Mouse (Mus musculus): ENCODE results near the gene Adam1b. TPM values are rescaled to one million over a fixed set of nuclear protein-coding genes. Genes with fewer than 3 reads are reported as not detected.

Adam1b gene
- polyA plus RNA-seq, 1 experiment: not detected

GRCm38 (mm10) chr5:121461339-121462170, 41.7 kb downstream of the Adam1b start:
- H3K4me3 ChIP-seq (ENCODE audit: insufficient read depth, poor library complexity, severe bottlenecking): no peak overlapping the region
- H3K36me3 ChIP-seq (ENCODE audit: control insufficient read depth, insufficient read depth): no peaks in the 10 kb centered on the region
- no peaks in the 10 kb centered on the region for H3K79me2 ChIP-seq (ENCODE audit: control insufficient read depth, insufficient read depth)
- TF ChIP-seq MAX (IDR thresholded peaks at IDR 0.05) (no peak), CTCF (IDR thresholded peaks at IDR 0.05; ENCODE audit: control insufficient read depth, insufficient read depth, insufficient read length) (no peak), CEBPB (IDR thresholded peaks at IDR 0.05; ENCODE audit: low read depth) (no peak), MYOG (IDR thresholded peaks at IDR 0.05; ENCODE audit: control insufficient read depth, extremely low read depth, insufficient read length) (no peak), USF1 (IDR thresholded peaks at IDR 0.05; ENCODE audit: low read depth) (no peak), FOSL1 (IDR thresholded peaks at IDR 0.05; ENCODE audit: insufficient read depth, low read length, poor library complexity, severe bottlenecking) (no peak), MYOD1 (IDR thresholded peaks at IDR 0.05; ENCODE audit: control insufficient read depth, insufficient read length, low read depth) (no peak)
- no peaks in the 10 kb centered on the region for H3K79me3 ChIP-seq (ENCODE audit: low read depth)
- H3K27me3 ChIP-seq (ENCODE audit: control insufficient read depth, insufficient read depth, insufficient read length): peaks cover 15% of the 10 kb centered on the region
- H3ac ChIP-seq (ENCODE audit: control insufficient read depth, insufficient read length, low read depth): no peak overlapping the region

- Histone ChIP-seq H3K79me2 (ENCODE audit: control insufficient read depth, insufficient read depth) (peaks cover 20% of the 10 kb centered on the region), H3K36me3 (ENCODE audit: control insufficient read depth, insufficient read depth) (no peaks in the 10 kb centered on the region), H3K79me3 (ENCODE audit: low read depth) (peaks cover 14% of the 10 kb centered on the region), H3ac (ENCODE audit: control insufficient read depth, insufficient read length, low read depth) (no peak overlapping the region), H3K4me3 (ENCODE audit: insufficient read depth, poor library complexity, severe bottlenecking) (no peak overlapping the region), H3K27me3 (ENCODE audit: control insufficient read depth, insufficient read depth, insufficient read length) (peaks cover 8% of the 10 kb centered on the region)
- TF ChIP-seq USF1 (IDR thresholded peaks at IDR 0.05; ENCODE audit: low read depth) (no peak), CEBPB (IDR thresholded peaks at IDR 0.05; ENCODE audit: low read depth) (no peak), MYOG (IDR thresholded peaks at IDR 0.05; ENCODE audit: control insufficient read depth, extremely low read depth, insufficient read length) (no peak), MAX (IDR thresholded peaks at IDR 0.05) (no peak), CTCF (IDR thresholded peaks at IDR 0.05; ENCODE audit: control insufficient read depth, insufficient read depth, insufficient read length) (no peak), FOSL1 (IDR thresholded peaks at IDR 0.05; ENCODE audit: insufficient read depth, low read length, poor library complexity, severe bottlenecking) (no peak), MYOD1 (IDR thresholded peaks at IDR 0.05; ENCODE audit: control insufficient read depth, insufficient read length, low read depth) (no peak)
Observed at GRCm38 (mm10) chr5:121455510-121456265, 47.5 kb downstream of the Adam1b start.

- peaks cover 21% of the 10 kb centered on the region for H3K79me3 ChIP-seq (ENCODE audit: low read depth)
- H3K27me3 ChIP-seq (ENCODE audit: control insufficient read depth, insufficient read depth, insufficient read length): peaks cover 3% of the 10 kb centered on the region
- TF ChIP-seq USF1 (IDR thresholded peaks at IDR 0.05; ENCODE audit: low read depth): no peak
- TF ChIP-seq MYOD1 (IDR thresholded peaks at IDR 0.05; ENCODE audit: control insufficient read depth, insufficient read length, low read depth): no peak
- no peak for TF ChIP-seq MAX (IDR thresholded peaks at IDR 0.05)
- TF ChIP-seq MYOG (IDR thresholded peaks at IDR 0.05; ENCODE audit: control insufficient read depth, extremely low read depth, insufficient read length): no peak
- no peak for TF ChIP-seq FOSL1 (IDR thresholded peaks at IDR 0.05; ENCODE audit: insufficient read depth, low read length, poor library complexity, severe bottlenecking)
- no peak for TF ChIP-seq CTCF (IDR thresholded peaks at IDR 0.05; ENCODE audit: control insufficient read depth, insufficient read depth, insufficient read length)
- H3K4me3 ChIP-seq (ENCODE audit: insufficient read depth, poor library complexity, severe bottlenecking): no peak overlapping the region
- H3K36me3 ChIP-seq (ENCODE audit: control insufficient read depth, insufficient read depth): peaks cover 5% of the 10 kb centered on the region
- no peak overlapping the region for H3ac ChIP-seq (ENCODE audit: control insufficient read depth, insufficient read length, low read depth)
- peaks cover 33% of the 10 kb centered on the region for H3K79me2 ChIP-seq (ENCODE audit: control insufficient read depth, insufficient read depth)
Observed at GRCm38 (mm10) chr5:121454503-121454782, 48.8 kb downstream of the Adam1b start.

DNA sequence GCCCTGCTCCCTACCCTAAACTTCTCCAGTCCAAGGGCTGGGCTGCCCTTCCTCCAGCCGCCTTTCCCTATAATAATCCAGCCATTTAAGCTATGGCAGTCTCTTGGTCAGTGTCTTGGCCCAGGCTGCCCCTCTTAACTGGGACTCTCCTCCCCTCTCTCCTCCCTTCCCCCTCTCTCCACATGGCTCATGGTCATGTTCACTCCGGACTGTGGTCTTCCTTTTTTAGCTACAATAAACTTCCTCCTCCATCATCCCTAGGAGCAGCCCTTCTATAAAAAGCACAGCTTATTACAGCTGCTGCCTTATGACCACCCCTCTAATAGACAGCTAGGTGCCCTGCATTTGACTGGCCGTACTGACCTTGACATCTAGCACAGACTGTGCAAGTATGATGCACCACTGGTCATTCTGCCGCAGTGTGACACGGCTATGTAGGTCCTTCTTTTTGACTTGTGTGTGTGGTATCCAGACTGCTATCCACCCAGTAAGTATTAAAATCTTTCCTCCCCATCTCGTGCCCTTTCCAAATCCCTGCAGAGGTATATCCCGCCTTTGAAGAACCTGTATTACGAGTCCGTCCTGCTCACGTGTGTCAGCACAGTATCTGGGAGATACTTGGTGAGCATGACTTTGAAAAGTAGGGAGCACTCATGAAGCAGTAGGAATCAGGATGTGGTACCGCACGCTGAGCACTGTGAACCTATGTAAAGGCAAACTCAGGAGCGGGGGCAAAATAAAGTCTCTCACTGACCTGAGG, 49.3 kb downstream of the Adam1b start:
- Histone ChIP-seq H3K27me3 (ENCODE audit: control insufficient read depth, insufficient read depth, insufficient read length) (peaks cover 3% of the 10 kb centered on the region), H3K36me3 (ENCODE audit: control insufficient read depth, insufficient read depth) (peaks cover 10% of the 10 kb centered on the region), H3K79me2 (ENCODE audit: control insufficient read depth, insufficient read depth) (peaks cover 38% of the 10 kb centered on the region), H3K79me3 (ENCODE audit: low read depth) (peaks cover 22% of the 10 kb centered on the region), H3ac (ENCODE audit: control insufficient read depth, insufficient read length, low read depth) (no peak overlapping the region), H3K4me3 (ENCODE audit: insufficient read depth, poor library complexity, severe bottlenecking) (no peak overlapping the region)
- TF ChIP-seq MYOG (IDR thresholded peaks at IDR 0.05; ENCODE audit: control insufficient read depth, extremely low read depth, insufficient read length): no peak
- no peak for TF ChIP-seq FOSL1 (IDR thresholded peaks at IDR 0.05; ENCODE audit: insufficient read depth, low read length, poor library complexity, severe bottlenecking)
- TF ChIP-seq MAX (IDR thresholded peaks at IDR 0.05): no peak
- no peak for TF ChIP-seq CTCF (IDR thresholded peaks at IDR 0.05; ENCODE audit: control insufficient read depth, insufficient read depth, insufficient read length)
- no peak for TF ChIP-seq USF1 (IDR thresholded peaks at IDR 0.05; ENCODE audit: low read depth)
- no peak for TF ChIP-seq CEBPB (IDR thresholded peaks at IDR 0.05; ENCODE audit: low read depth)
- TF ChIP-seq MYOD1 (IDR thresholded peaks at IDR 0.05; ENCODE audit: control insufficient read depth, insufficient read length, low read depth): no peak

DNA sequence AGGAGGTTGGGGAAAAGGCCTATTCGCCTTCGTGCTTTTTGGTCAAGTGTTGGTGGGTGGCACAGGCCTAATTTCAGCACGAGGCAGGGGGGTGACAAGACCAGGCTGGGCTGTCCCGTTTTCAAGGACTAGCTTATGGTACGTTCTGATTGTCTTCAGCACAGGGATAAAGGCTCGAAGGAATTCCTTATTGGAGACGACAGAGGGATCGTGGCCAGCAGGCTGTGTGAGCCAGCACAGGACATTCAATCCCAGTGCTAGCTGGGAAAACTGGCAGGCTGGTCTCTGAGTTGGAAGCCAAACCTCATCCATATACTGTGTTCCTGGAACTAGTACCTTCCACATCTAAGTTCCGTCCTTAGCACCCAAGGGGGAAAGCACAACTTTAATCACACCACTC, 50.3 kb downstream of the Adam1b start:
- peaks cover 48% of the 10 kb centered on the region for H3K79me2 ChIP-seq (ENCODE audit: control insufficient read depth, insufficient read depth)
- H3K4me3 ChIP-seq (ENCODE audit: insufficient read depth, poor library complexity, severe bottlenecking): peak overlapping the region; percentile 58
- no peaks in the 10 kb centered on the region for H3K27me3 ChIP-seq (ENCODE audit: control insufficient read depth, insufficient read depth, insufficient read length)
- H3K79me3 ChIP-seq (ENCODE audit: low read depth): peaks cover 23% of the 10 kb centered on the region
- peak overlapping the region; percentile 87 for H3ac ChIP-seq (ENCODE audit: control insufficient read depth, insufficient read length, low read depth)
- no peak for TF ChIP-seq MAX (IDR thresholded peaks at IDR 0.05)
- no peak for TF ChIP-seq CEBPB (IDR thresholded peaks at IDR 0.05; ENCODE audit: low read depth)
- no peak for TF ChIP-seq FOSL1 (IDR thresholded peaks at IDR 0.05; ENCODE audit: insufficient read depth, low read length, poor library complexity, severe bottlenecking)
- TF ChIP-seq CTCF (IDR thresholded peaks at IDR 0.05; ENCODE audit: control insufficient read depth, insufficient read depth, insufficient read length): no peak
- peaks cover 20% of the 10 kb centered on the region for H3K36me3 ChIP-seq (ENCODE audit: control insufficient read depth, insufficient read depth)
